Mouse (Mus musculus): ENCODE measurements around the gene Tnfrsf25. TPM values are rescaled to one million over a fixed set of nuclear protein-coding genes. Genes with fewer than 3 reads are reported as not detected.

Tnfrsf25 gene
- total and polyA plus RNA-seq, 3 experiments = not detected

GRCm38 (mm10) chr4:152106746-152107145 is 9.0 kb upstream of the Tnfrsf25 start:
- Histone ChIP-seq H3K36me3 (replicated peaks) (peaks cover 17% of the 10 kb centered on the region), H3K4me1 (ENCODE audit: insufficient read depth, low read depth, low read length) (peaks cover 18% of the 10 kb centered on the region)
- no peak for DNase-seq (ENCODE audit: low spot score)

GRCm38 (mm10) chr4:152107493-152107892 is 8.2 kb upstream of the Tnfrsf25 start:
- peak overlapping the region; percentile 70 for H3K4me3 ChIP-seq (ENCODE audit: low read depth, low read length)
- H3K9me3 ChIP-seq (replicated peaks) = no peaks in the 10 kb centered on the region
- peaks cover 11% of the 10 kb centered on the region; the same call in 1 of the 2 replicates for H3K27me3 ChIP-seq (ENCODE audit: insufficient read depth, low read length)
- ATAC-seq (ENCODE audit: extremely low read depth, insufficient number of reproducible peaks, low FRiP score, poor library complexity, severe bottlenecking) = peak; percentile 60; the same call in 1 of the 2 replicates
- no peak for TF ChIP-seq GATA1 (IDR thresholded peaks at IDR 0.05; ENCODE audit: borderline replicate concordance, low read length)
- no peak for TF ChIP-seq GATA2 (IDR thresholded peaks at IDR 0.05; ENCODE audit: borderline replicate concordance, low read depth, low read length)
- TF ChIP-seq CTCF (IDR thresholded peaks at IDR 0.05; ENCODE audit: low read depth, low read length) = no peak
- no peak for TF ChIP-seq POLR2AphosphoS5 (IDR thresholded peaks at IDR 0.05; ENCODE audit: insufficient replicate concordance, low read depth, low read length)
- no peak for TF ChIP-seq TAL1 (conservative IDR thresholded peaks at IDR 0.05; ENCODE audit: low read depth, low read length)
- H3K4me1 ChIP-seq (ENCODE audit: insufficient read depth, low read depth, low read length) = peaks cover 18% of the 10 kb centered on the region
- peak; percentile 34 for DNase-seq (ENCODE audit: low spot score)
- H3K36me3 ChIP-seq (replicated peaks) = peaks cover 17% of the 10 kb centered on the region

More at GRCm38 (mm10) chr4:152106746-152107145, 9.0 kb upstream of the Tnfrsf25 start:
- no peak for TF ChIP-seq TAL1 (conservative IDR thresholded peaks at IDR 0.05; ENCODE audit: low read depth, low read length)
- TF ChIP-seq CTCF (IDR thresholded peaks at IDR 0.05; ENCODE audit: low read depth, low read length) = no peak
- TF ChIP-seq GATA2 (IDR thresholded peaks at IDR 0.05; ENCODE audit: borderline replicate concordance, low read depth, low read length) = no peak
- no peak for TF ChIP-seq POLR2AphosphoS5 (IDR thresholded peaks at IDR 0.05; ENCODE audit: insufficient replicate concordance, low read depth, low read length)
- TF ChIP-seq GATA1 (IDR thresholded peaks at IDR 0.05; ENCODE audit: borderline replicate concordance, low read length) = no peak
- ATAC-seq (ENCODE audit: extremely low read depth, insufficient number of reproducible peaks, low FRiP score, poor library complexity, severe bottlenecking) = no peak
- no peaks in the 10 kb centered on the region for H3K9me3 ChIP-seq (replicated peaks)
- peaks cover 8% of the 10 kb centered on the region; the same call in 1 of the 2 replicates for H3K27me3 ChIP-seq (ENCODE audit: insufficient read depth, low read length)
- H3K4me3 ChIP-seq (ENCODE audit: low read depth, low read length) = no peak overlapping the region

- peak; percentile 74 for DNase-seq (ENCODE audit: low spot score)
- Histone ChIP-seq H3K9me3 (replicated peaks) (no peaks in the 10 kb centered on the region), H3K36me3 (replicated peaks) (peaks cover 17% of the 10 kb centered on the region), H3K4me3 (ENCODE audit: low read depth, low read length) (peak overlapping the region; percentile 70), H3K27me3 (ENCODE audit: insufficient read depth, low read length) (peaks cover 11% of the 10 kb centered on the region; the same call in 1 of the 2 replicates), H3K4me1 (ENCODE audit: insufficient read depth, low read depth, low read length) (peaks cover 18% of the 10 kb centered on the region)
- TF ChIP-seq POLR2AphosphoS5 (IDR thresholded peaks at IDR 0.05; ENCODE audit: insufficient replicate concordance, low read depth, low read length) (no peak), GATA1 (IDR thresholded peaks at IDR 0.05; ENCODE audit: borderline replicate concordance, low read length) (no peak), CTCF (IDR thresholded peaks at IDR 0.05; ENCODE audit: low read depth, low read length) (no peak), GATA2 (IDR thresholded peaks at IDR 0.05; ENCODE audit: borderline replicate concordance, low read depth, low read length) (no peak), TAL1 (conservative IDR thresholded peaks at IDR 0.05; ENCODE audit: low read depth, low read length) (no peak)
- peak; percentile 90 for ATAC-seq (ENCODE audit: extremely low read depth, insufficient number of reproducible peaks, low FRiP score, poor library complexity, severe bottlenecking)
These were observed 7.7 kb upstream of the Tnfrsf25 start for GRCm38 (mm10) chr4:152107971-152108509.

- Histone ChIP-seq H3K36me3 (replicated peaks) (peaks cover 13% of the 10 kb centered on the region), H3K4me3 (ENCODE audit: low read depth, low read length) (no peak overlapping the region), H3K27me3 (ENCODE audit: insufficient read depth, low read length) (peaks cover 11% of the 10 kb centered on the region; the same call in 1 of the 2 replicates), H3K9me3 (replicated peaks) (no peaks in the 10 kb centered on the region), H3K4me1 (ENCODE audit: insufficient read depth, low read depth, low read length) (peaks cover 17% of the 10 kb centered on the region)
- ATAC-seq (ENCODE audit: extremely low read depth, insufficient number of reproducible peaks, low FRiP score, poor library complexity, severe bottlenecking) = no peak
- TF ChIP-seq GATA2 (IDR thresholded peaks at IDR 0.05; ENCODE audit: borderline replicate concordance, low read depth, low read length) (no peak), GATA1 (IDR thresholded peaks at IDR 0.05; ENCODE audit: borderline replicate concordance, low read length) (no peak), TAL1 (conservative IDR thresholded peaks at IDR 0.05; ENCODE audit: low read depth, low read length) (no peak), CTCF (IDR thresholded peaks at IDR 0.05; ENCODE audit: low read depth, low read length) (no peak), POLR2AphosphoS5 (IDR thresholded peaks at IDR 0.05; ENCODE audit: insufficient replicate concordance, low read depth, low read length) (no peak)
- no peak for DNase-seq (ENCODE audit: low spot score)
These were observed 7.1 kb upstream of the Tnfrsf25 start for GRCm38 (mm10) chr4:152108673-152109072.

GRCm38 (mm10) chr4:152109509-152109908 is 6.2 kb upstream of the Tnfrsf25 start:
- no peaks in the 10 kb centered on the region for H3K9me3 ChIP-seq (replicated peaks)
- no peak overlapping the region for H3K4me3 ChIP-seq (ENCODE audit: low read depth, low read length)
- H3K27me3 ChIP-seq (ENCODE audit: insufficient read depth, low read length) = peaks cover 5% of the 10 kb centered on the region; the same call in 1 of the 2 replicates
- no peak for DNase-seq (ENCODE audit: low spot score)
- H3K36me3 ChIP-seq (replicated peaks) = peaks cover 8% of the 10 kb centered on the region
- H3K4me1 ChIP-seq (ENCODE audit: insufficient read depth, low read depth, low read length) = peaks cover 15% of the 10 kb centered on the region
- no peak for ATAC-seq (ENCODE audit: extremely low read depth, insufficient number of reproducible peaks, low FRiP score, poor library complexity, severe bottlenecking)
- TF ChIP-seq GATA2 (IDR thresholded peaks at IDR 0.05; ENCODE audit: borderline replicate concordance, low read depth, low read length) (no peak), GATA1 (IDR thresholded peaks at IDR 0.05; ENCODE audit: borderline replicate concordance, low read length) (no peak), POLR2AphosphoS5 (IDR thresholded peaks at IDR 0.05; ENCODE audit: insufficient replicate concordance, low read depth, low read length) (no peak), TAL1 (conservative IDR thresholded peaks at IDR 0.05; ENCODE audit: low read depth, low read length) (no peak), CTCF (IDR thresholded peaks at IDR 0.05; ENCODE audit: low read depth, low read length) (no peak)

- H3K27me3 ChIP-seq (ENCODE audit: insufficient read depth, low read length) = peaks cover 12% of the 10 kb centered on the region
- TF ChIP-seq CTCF (IDR thresholded peaks at IDR 0.05; ENCODE audit: low read depth, low read length) (no peak), POLR2AphosphoS5 (IDR thresholded peaks at IDR 0.05; ENCODE audit: insufficient replicate concordance, low read depth, low read length) (no peak), GATA2 (IDR thresholded peaks at IDR 0.05; ENCODE audit: borderline replicate concordance, low read depth, low read length) (no peak), TAL1 (conservative IDR thresholded peaks at IDR 0.05; ENCODE audit: low read depth, low read length) (no peak), GATA1 (IDR thresholded peaks at IDR 0.05; ENCODE audit: borderline replicate concordance, low read length) (no peak)
- peaks cover 8% of the 10 kb centered on the region for H3K36me3 ChIP-seq (replicated peaks)
- no peaks in the 10 kb centered on the region for H3K9me3 ChIP-seq (replicated peaks)
- no peak for ATAC-seq (ENCODE audit: extremely low read depth, insufficient number of reproducible peaks, low FRiP score, poor library complexity, severe bottlenecking)
- H3K4me1 ChIP-seq (ENCODE audit: insufficient read depth, low read depth, low read length) = peaks cover 15% of the 10 kb centered on the region
- no peak for DNase-seq (ENCODE audit: low spot score)
- no peak overlapping the region for H3K4me3 ChIP-seq (ENCODE audit: low read depth, low read length)
These were observed 5.0 kb upstream of the Tnfrsf25 start for GRCm38 (mm10) chr4:152110689-152111088.
